Mouse (Mus musculus) layer of hippocampus, postnatal 25 days (tissue): ENCODE measurements at regions not wholly inside any gene's neighbourhood (a gene's known extent, or its start where the extent isn't known, plus 50 kb on each side); places are given as distances from the start of the nearest gene placed in this dataset.
"Not testable (repeated sequence)": the region's sequence is repeated elsewhere in the genome, so short reads cannot be mapped to it uniquely, and the experiment has no call there.

ENCODE experiments used
- DNase-seq, 2 experiments: peaks; one replicate each; pipeline ENCODE4 v3.0.0; 2022; ENCODE audit warnings: mixed read lengths in 2 of 2, low spot score in 1 of 2; ENCODE audit errors: extremely low spot score in 1 of 2

- no peak for DNase-seq
These were observed 119.3 kb upstream of the Foxk1 start for GRCm38 (mm10) chr5:142281997-142282396.

- no peak for DNase-seq
These were observed 113.3 kb upstream of the Foxk1 start for GRCm38 (mm10) chr5:142287981-142288380.

- DNase-seq = peak in 1 of 2 experiments; percentile 17
These were observed 109.8 kb upstream of the Foxk1 start for GRCm38 (mm10) chr5:142291451-142291850.

- DNase-seq = not testable (repeated sequence)
These were observed 104.9 kb upstream of the Foxk1 start for GRCm38 (mm10) chr5:142296401-142296800.

- no peak for DNase-seq
These were observed 101.7 kb upstream of the Foxk1 start for GRCm38 (mm10) chr5:142299621-142300020.

GRCm38 (mm10) chr5:142308511-142308910 lies 92.8 kb upstream of the Foxk1 start:
- DNase-seq = no peak

- no peak for DNase-seq
These were observed 87.4 kb upstream of the Foxk1 start for GRCm38 (mm10) chr5:142313944-142314343.

GRCm38 (mm10) chr5:142314466-142314865 lies 86.8 kb upstream of the Foxk1 start:
- no peak for DNase-seq

GRCm38 (mm10) chr5:142319268-142319667 lies 82.0 kb upstream of the Foxk1 start:
- peak; percentile 53 to 65 for DNase-seq

GRCm38 (mm10) chr5:142321316-142321715 lies 80.0 kb upstream of the Foxk1 start:
- no peak for DNase-seq

- no peak for DNase-seq
These were observed 76.4 kb upstream of the Foxk1 start for GRCm38 (mm10) chr5:142324928-142325327.

- peak in 1 of 2 experiments; percentile 45 for DNase-seq
These were observed 75.7 kb upstream of the Foxk1 start for GRCm38 (mm10) chr5:142325560-142325959.

GRCm38 (mm10) chr5:142327261-142327660 lies 74.0 kb upstream of the Foxk1 start:
- peak in 1 of 2 experiments; percentile 59 for DNase-seq

- no peak for DNase-seq
These were observed 71.4 kb upstream of the Foxk1 start for GRCm38 (mm10) chr5:142329724-142330520.

- no peak for DNase-seq
These were observed 68.6 kb upstream of the Foxk1 start for GRCm38 (mm10) chr5:142332744-142333143.

- no peak for DNase-seq
These were observed 63.9 kb upstream of the Foxk1 start for GRCm38 (mm10) chr5:142337436-142337835.

GRCm38 (mm10) chr5:142338051-142338450 lies 63.2 kb upstream of the Foxk1 start:
- DNase-seq = no peak

- DNase-seq = no peak
These were observed 60.9 kb upstream of the Foxk1 start for GRCm38 (mm10) chr5:142340205-142341025.

- DNase-seq = peak in 1 of 2 experiments; percentile 22
These were observed 60.3 kb upstream of the Foxk1 start for GRCm38 (mm10) chr5:142341026-142341432.

GRCm38 (mm10) chr5:142346454-142346853 lies 54.8 kb upstream of the Foxk1 start:
- DNase-seq = no peak

GRCm38 (mm10) chr5:142350574-142350973 lies 50.7 kb upstream of the Foxk1 start:
- DNase-seq = no peak
